Mouse (Mus musculus) bone marrow, adult 2 months (tissue): ENCODE data around the gene Exosc5.

ENCODE experiments used
- CTCF ChIP-seq: fragments of 200-500 bp; IDR thresholded peaks from 2 replicates; pipeline ENCODE4 v1.5.1; 2011; ENCODE audit warnings: low read length, control low read depth; ENCODE audit not compliant: control insufficient read depth, insufficient read depth
- POLR2A ChIP-seq: fragments of 200-500 bp; IDR thresholded peaks from 2 replicates; pipeline ENCODE4 v1.6.1; 2011; ENCODE audit warnings: low read depth, mild to moderate bottlenecking, control low read depth, low read length, borderline replicate concordance; ENCODE audit not compliant: control insufficient read depth

DNA sequence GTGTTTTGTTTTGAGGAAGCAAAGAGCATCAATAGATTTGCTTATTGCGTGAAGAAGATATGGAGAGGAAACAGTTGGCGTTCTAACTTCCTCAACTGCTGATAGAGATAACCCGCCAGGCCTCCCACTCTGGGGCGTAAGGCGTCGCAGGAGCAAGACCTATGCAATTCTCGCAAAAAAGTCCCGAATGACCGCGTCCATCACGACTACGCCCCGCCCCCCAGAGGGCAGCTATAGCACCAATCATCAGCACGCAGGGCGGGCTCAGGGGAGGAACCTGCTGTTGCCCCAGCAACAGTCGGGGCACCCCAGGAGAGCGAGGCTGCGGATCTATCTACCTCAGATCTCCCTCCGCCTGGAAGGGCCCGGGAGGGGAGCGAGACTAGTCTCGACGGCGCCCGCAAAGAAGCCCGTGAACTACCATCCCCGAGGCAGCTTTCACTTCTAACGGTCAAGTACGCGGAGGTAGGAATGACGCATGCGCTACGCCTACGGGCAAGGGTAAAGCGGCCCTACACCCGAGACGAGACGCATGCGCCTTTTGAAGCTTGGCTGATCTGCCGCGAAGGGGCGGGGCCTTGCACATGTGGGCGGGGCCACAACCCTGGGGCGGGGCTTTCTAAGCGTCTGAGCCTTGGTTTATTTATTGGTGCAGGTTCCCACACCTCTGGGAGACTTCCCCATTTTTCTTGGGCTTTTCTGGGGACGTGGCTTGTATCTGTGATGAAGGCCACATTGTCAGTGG lies 21.7 kb downstream of the Exosc5 start, which contains the start of gene B9d2:
- TF ChIP-seq CTCF (no peak), POLR2A (peak; percentile 53; the same call in 1 of the 2 replicates)
